Mouse (Mus musculus) liver, embryonic 14.5 days (tissue): ENCODE measurements around the gene Nme8.

Experiments
- CTCF ChIP-seq: IDR thresholded peaks from 2 replicates; pipeline ENCODE4 v1.5.1; 2016; ENCODE audit warnings: antibody characterized with exemption, low read depth, control low read depth
- EP300 ChIP-seq: IDR thresholded peaks from 2 replicates; pipeline ENCODE4 v1.6.1; 2016; ENCODE audit warnings: antibody characterized with exemption, low read depth

DNA sequence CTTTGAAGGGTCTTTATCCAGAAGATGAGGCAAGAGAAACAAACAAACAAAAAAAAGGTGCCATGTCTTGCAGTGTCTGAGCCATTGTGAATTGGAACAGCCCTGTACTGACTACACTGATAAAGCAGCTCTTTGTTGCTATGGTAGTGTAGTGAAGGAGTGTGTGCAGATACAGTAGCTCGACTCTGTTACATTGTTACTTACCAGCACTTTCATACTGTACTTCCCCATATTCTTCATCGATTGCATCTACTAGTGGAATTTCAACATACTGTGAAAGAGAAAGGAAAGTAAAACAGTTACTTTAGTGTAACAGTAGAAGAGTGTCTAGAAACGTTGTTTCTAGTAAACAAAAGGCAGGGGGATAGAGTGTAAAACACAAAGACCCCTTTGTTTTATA is 7.6 kb downstream of the Nme8 start:
- no peak for TF ChIP-seq EP300
- TF ChIP-seq CTCF = no peak
